ENCODE assay signal across 9 mouse cellular contexts in the genomic region with DNA sequence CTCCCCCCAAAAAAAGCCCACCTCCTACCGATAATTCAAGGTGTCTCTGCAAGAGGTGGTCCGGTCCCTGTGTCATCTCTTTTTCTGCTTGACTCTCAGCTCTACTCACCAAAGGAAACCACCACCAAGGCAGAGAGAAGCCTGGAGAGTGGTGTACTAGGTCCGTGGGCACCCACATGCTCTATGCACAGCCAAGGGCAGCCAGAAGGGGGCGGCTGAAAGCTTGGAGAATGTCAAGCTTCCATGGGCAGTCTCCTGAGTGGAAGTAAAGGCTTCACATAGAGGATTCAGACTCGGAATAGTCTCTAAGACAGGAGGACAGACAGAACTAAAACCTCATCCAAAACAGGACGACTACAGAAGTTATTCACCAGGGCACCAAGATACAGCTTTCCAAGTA. TPM values are rescaled to one million over a fixed set of nuclear protein-coding genes. Genes with fewer than 3 reads are reported as not detected.
A peak's percentile ranks its signal among the peaks of the same experiment; 100 is the strongest.
DNase-seq lines count a peak whose midpoint lies in the region; ATAC-seq and TF ChIP-seq lines count a peak whose summit lies in the region.
"Had no signal": no experiment of that assay in that cellular context is flagged by ENCODE, and none has a peak within 500 bp of the region (broad histone marks: within the 10 kb centered on the region; RNA-seq: fewer than 3 reads in every experiment).

No protein-coding gene starts in this region.

- peak; percentile 69 for TF ChIP-seq CTCF in intestine, postnatal 0 days (IDR thresholded peaks at IDR 0.05; ENCODE audit: low read depth)

- intact Hi-C loops in left cerebral cortex, postnatal 25 days (cut with DNase I): no loop called here

- H3K4me1 ChIP-seq in intestine, postnatal 0 days (replicated peaks; ENCODE audit: control insufficient read depth, insufficient read depth, low read length): no peaks in the 10 kb centered on the region
- peaks cover 3% of the 10 kb centered on the region for H3K4me1 ChIP-seq in intestine, embryonic 15.5 days (replicated peaks)

- peak; percentile 8 to 22 for DNase-seq in B cell, adult 2 months
- peak; percentile 69 for DNase-seq in ZHBTc4 (ENCODE audit: low read depth, low spot score)
- DNase-seq in kidney, postnatal 14 days: peak; percentile 30
- DNase-seq in thymus, postnatal 14 days: peak; percentile 42
- no peak for DNase-seq in left cerebral cortex, postnatal 25 days (ENCODE audit: low spot score in 2 of 2)

- no peak overlapping the region for H3K9ac ChIP-seq in intestine, postnatal 0 days (ENCODE audit: low read depth, low read length)
- H3K9ac ChIP-seq in intestine, embryonic 15.5 days: no peak overlapping the region
- H3K9ac ChIP-seq: hindbrain, embryonic 15.5 days had no signal

- 61% methylated on average over 6 of the region's 6 CpGs for WGBS in intestine, postnatal 0 days
- WGBS in intestine, embryonic 15.5 days: 59% methylated on average over 6 of the region's 6 CpGs

- no peak overlapping the region for H3K4me2 ChIP-seq in intestine, postnatal 0 days (replicated peaks; ENCODE audit: low read depth)
- H3K4me2 ChIP-seq in intestine, embryonic 15.5 days (replicated peaks): no peak overlapping the region
- H3K4me2 ChIP-seq: hindbrain, embryonic 15.5 days had no signal

- no peaks in the 10 kb centered on the region for H3K9me3 ChIP-seq in intestine, postnatal 0 days (ENCODE audit: control insufficient read depth)
- H3K9me3 ChIP-seq in intestine, embryonic 15.5 days: no peaks in the 10 kb centered on the region
- H3K9me3 ChIP-seq: hindbrain, embryonic 15.5 days had no signal

- no peak overlapping the region for H3K27ac ChIP-seq in intestine, postnatal 0 days (ENCODE audit: low read depth, low read length)
- no peak overlapping the region for H3K27ac ChIP-seq in intestine, embryonic 15.5 days
- H3K27ac ChIP-seq: hindbrain, embryonic 15.5 days had no signal

- no peaks in the 10 kb centered on the region for H3K27me3 ChIP-seq in intestine, postnatal 0 days (replicated peaks; ENCODE audit: control insufficient read depth, insufficient read depth, low read length)
- H3K27me3 ChIP-seq in intestine, embryonic 15.5 days (replicated peaks): no peaks in the 10 kb centered on the region
- H3K27me3 ChIP-seq: hindbrain, embryonic 15.5 days had no signal

- ATAC-seq in intestine, postnatal 0 days: no peak
- ATAC-seq in intestine, embryonic 15.5 days: no peak
- ATAC-seq in monocyte, adult 5-6 weeks (replicated peaks; ENCODE audit: insufficient number of reproducible peaks, low FRiP score, low TSS enrichment, poor library complexity, severe bottlenecking): no peak

- H3K4me3 ChIP-seq in intestine, postnatal 0 days (ENCODE audit: low read depth, low read length): no peak overlapping the region
- H3K4me3 ChIP-seq in intestine, embryonic 15.5 days (replicated peaks): no peak overlapping the region
- H3K4me3 ChIP-seq: hindbrain, embryonic 15.5 days had no signal

- peaks cover 3% of the 10 kb centered on the region; the same call in 1 of the 2 replicates for H3K36me3 ChIP-seq in intestine, postnatal 0 days (ENCODE audit: control insufficient read depth, insufficient read depth)
- peaks cover under 1% of the 10 kb centered on the region; the same call in 1 of the 2 replicates for H3K36me3 ChIP-seq in intestine, embryonic 15.5 days

RNA-seq across cellular contexts. Expression of gene Hacd3, which starts 10.2 kb away (rescaled TPM):
- polyA plus RNA-seq in intestine, postnatal 0 days (2015; fragmentation: Nextera tagmentation; extraction: Ambion mirVana): 43.9 and 46.8 TPM in 2 replicates
- 85.5 and 90.2 TPM in 2 replicates for polyA plus RNA-seq in intestine, embryonic 15.5 days (2015; fragmentation: Nextera tagmentation; extraction: Ambion mirVana)
- 19.3 to 27.9 TPM (median 27.4 TPM) in 3 replicates for total RNA-seq in monocyte, adult 5-6 weeks (2017)
- total RNA-seq in left cerebral cortex, postnatal 25 days (2021): 100 to 1,000 TPM; 169 to 175 TPM

RNA-seq across cellular contexts. Expression of gene Dpp8, which starts 20.9 kb away (rescaled TPM):
- 14.1 and 14.8 TPM in 2 replicates for polyA plus RNA-seq in intestine, postnatal 0 days (2015; fragmentation: Nextera tagmentation; extraction: Ambion mirVana)
- 33.1 TPM in 2 replicates for polyA plus RNA-seq in intestine, embryonic 15.5 days (2015; fragmentation: Nextera tagmentation; extraction: Ambion mirVana)
- total RNA-seq in monocyte, adult 5-6 weeks (2017): 94.5 to 146 TPM (median 99.4 TPM) in 3 replicates
- total RNA-seq in left cerebral cortex, postnatal 25 days (2021): 100 to 1,000 TPM; 154 to 160 TPM

RNA-seq across cellular contexts. Expression of gene Ints14, which starts 50.6 kb away (rescaled TPM):
- polyA plus RNA-seq in intestine, postnatal 0 days (2015; fragmentation: Nextera tagmentation; extraction: Ambion mirVana): 23.1 and 23.8 TPM in 2 replicates
- 48.4 and 53.2 TPM in 2 replicates for polyA plus RNA-seq in intestine, embryonic 15.5 days (2015; fragmentation: Nextera tagmentation; extraction: Ambion mirVana)
- 17.2 to 23.3 TPM (median 19.5 TPM) in 3 replicates for total RNA-seq in monocyte, adult 5-6 weeks (2017)
- 10 to 100 TPM; 22.4 to 23.7 TPM for total RNA-seq in left cerebral cortex, postnatal 25 days (2021)

RNA-seq across cellular contexts. Expression of gene Slc24a1, which starts 59.9 kb away (rescaled TPM):
- polyA plus RNA-seq in intestine, postnatal 0 days (2015; fragmentation: Nextera tagmentation; extraction: Ambion mirVana): 0.04 TPM in 1 of 2 replicates, not detected in the other
- polyA plus RNA-seq in intestine, embryonic 15.5 days (2015; fragmentation: Nextera tagmentation; extraction: Ambion mirVana): 0.06 TPM in 1 of 2 replicates, not detected in the other
- 0.19 to 0.29 TPM (median 0.21 TPM) in 3 replicates for total RNA-seq in monocyte, adult 5-6 weeks (2017)
- total RNA-seq in left cerebral cortex, postnatal 25 days (2021): under 1 TPM; 0.14 to 0.18 TPM

Comparison
In these comparisons a context has a peak if more than half of its experiments do, and no peak if none do; other contexts are left out.
1. DNase-seq: peak in B cell, adult 2 months (2 of 2), ZHBTc4 (single experiment), kidney, postnatal 14 days (single experiment) and thymus, postnatal 14 days (single experiment); none in left cerebral cortex, postnatal 25 days (0 of 2).